Mouse (Mus musculus): Measurements from ENCODE around the gene Ino80d. TPM values are rescaled to one million over a fixed set of nuclear protein-coding genes. Genes with fewer than 3 reads are reported as not detected.

Gene Ino80d
- polyA plus RNA-seq, 1 experiment from 2014 or later: 15.1 TPM

GRCm38 (mm10) chr1:63129857-63130690 is 15.6 kb upstream of the Ino80d start:
- Histone ChIP-seq H3K4me3 (ENCODE audit: low read depth, low read length) (peak overlapping the region; percentile 22), H3K27me3 (ENCODE audit: insufficient read depth, low read length) (no peaks in the 10 kb centered on the region), H3K9ac (peak overlapping the region; percentile 32; the same call in 1 of the 2 replicates), H3K4me1 (ENCODE audit: insufficient read depth) (no peaks in the 10 kb centered on the region), H3K4me2 (peak overlapping the region; percentile 58), H3K36me3 (ENCODE audit: insufficient read depth) (peaks cover 8% of the 10 kb centered on the region; the same call in 1 of the 2 replicates), H3K27ac (ENCODE audit: low read depth) (no peak overlapping the region), H3K9me3 (ENCODE audit: low read depth, low read length) (no peaks in the 10 kb centered on the region)
- 14% methylated on average over 18 of the region's 18 CpGs for WGBS
- no peak for TF ChIP-seq CTCF (IDR thresholded peaks at IDR 0.05; ENCODE audit: low read depth)
- peak; percentile 22 for DNase-seq
- peak; percentile 75 for ATAC-seq (ENCODE audit: insufficient read depth)

DNA sequence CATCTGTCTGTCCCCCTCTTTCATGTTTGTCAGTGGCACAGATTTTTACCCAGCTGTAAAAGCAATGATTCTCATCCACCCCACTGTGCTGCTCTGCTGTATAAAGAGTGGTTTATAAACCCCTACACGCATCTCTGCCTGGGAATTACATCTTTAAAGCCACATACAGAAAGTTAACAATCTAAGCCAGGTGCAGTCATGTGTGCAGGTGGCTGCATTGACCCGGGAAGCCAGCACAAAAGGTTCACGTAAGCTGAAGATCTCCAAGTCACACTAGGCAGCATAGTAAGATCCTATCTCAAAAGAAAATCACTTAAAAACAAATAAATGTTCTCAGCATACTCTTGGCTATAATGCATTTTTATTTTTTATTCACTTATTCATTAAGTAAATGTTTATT is 14.8 kb upstream of the Ino80d start:
- Histone ChIP-seq H3K36me3 (ENCODE audit: insufficient read depth) (peaks cover 12% of the 10 kb centered on the region; the same call in 1 of the 2 replicates), H3K27ac (ENCODE audit: low read depth) (no peak overlapping the region), H3K9me3 (ENCODE audit: low read depth, low read length) (no peaks in the 10 kb centered on the region), H3K9ac (no peak overlapping the region), H3K4me1 (ENCODE audit: insufficient read depth) (no peaks in the 10 kb centered on the region), H3K4me3 (ENCODE audit: low read depth, low read length) (peak overlapping the region; percentile 22; the same call in 1 of the 2 replicates), H3K27me3 (ENCODE audit: insufficient read depth, low read length) (no peaks in the 10 kb centered on the region), H3K4me2 (peak overlapping the region; percentile 58)
- TF ChIP-seq CTCF (IDR thresholded peaks at IDR 0.05; ENCODE audit: low read depth): no peak
- WGBS: 44% methylated on average over 3 of the region's 3 CpGs
- DNase-seq (no peak), ATAC-seq (ENCODE audit: insufficient read depth) (no peak)

DNA sequence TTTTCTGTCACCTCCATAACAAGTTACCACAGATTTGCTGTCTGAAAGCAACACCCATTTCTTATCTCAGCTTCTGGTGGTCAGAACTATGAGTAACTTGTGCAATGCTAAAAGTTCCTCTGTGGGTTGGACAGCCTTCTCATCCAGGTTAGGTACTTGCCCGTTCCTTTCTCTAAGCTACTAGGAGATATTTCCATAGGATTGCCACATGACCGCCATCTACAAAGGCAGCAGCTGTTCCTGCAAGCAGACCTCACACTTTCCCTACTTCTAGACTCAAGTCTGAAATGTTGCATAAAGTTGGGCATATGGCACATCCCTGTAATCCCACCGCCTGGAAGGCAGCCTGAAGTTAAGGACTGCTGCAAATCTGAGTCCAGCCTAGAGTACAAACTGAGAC is 11.7 kb upstream of the Ino80d start:
- no peak for TF ChIP-seq CTCF (IDR thresholded peaks at IDR 0.05; ENCODE audit: low read depth)
- Histone ChIP-seq H3K9me3 (ENCODE audit: low read depth, low read length) (no peaks in the 10 kb centered on the region), H3K4me3 (ENCODE audit: low read depth, low read length) (no peak overlapping the region), H3K27ac (ENCODE audit: low read depth) (no peak overlapping the region), H3K4me1 (ENCODE audit: insufficient read depth) (no peaks in the 10 kb centered on the region), H3K9ac (no peak overlapping the region), H3K27me3 (ENCODE audit: insufficient read depth, low read length) (no peaks in the 10 kb centered on the region), H3K4me2 (no peak overlapping the region), H3K36me3 (ENCODE audit: insufficient read depth) (peaks cover 39% of the 10 kb centered on the region)
- 88% methylated on average over 3 of the region's 3 CpGs for WGBS
- DNase-seq (no peak), ATAC-seq (ENCODE audit: insufficient read depth) (no peak)

- ATAC-seq (ENCODE audit: insufficient read depth): no peak
- WGBS: 60% methylated on average over 6 of the region's 6 CpGs
- no peak overlapping the region for H3K27ac ChIP-seq (ENCODE audit: low read depth)
- 0 out of 2 replicates have a peak, but pooled peaks cover 4% of the 10 kb centered on the region for H3K9me3 ChIP-seq (ENCODE audit: low read depth, low read length)
- no peak for DNase-seq
- no peaks in the 10 kb centered on the region for H3K4me1 ChIP-seq (ENCODE audit: insufficient read depth)
- H3K9ac ChIP-seq: no peak overlapping the region
- no peak overlapping the region for H3K4me2 ChIP-seq
- peaks cover 58% of the 10 kb centered on the region for H3K36me3 ChIP-seq (ENCODE audit: insufficient read depth)
- no peaks in the 10 kb centered on the region for H3K27me3 ChIP-seq (ENCODE audit: insufficient read depth, low read length)
- H3K4me3 ChIP-seq (ENCODE audit: low read depth, low read length): no peak overlapping the region
- no peak for TF ChIP-seq CTCF (IDR thresholded peaks at IDR 0.05; ENCODE audit: low read depth)
Observed at GRCm38 (mm10) chr1:63123823-63124450, 9.5 kb upstream of the Ino80d start.

DNA sequence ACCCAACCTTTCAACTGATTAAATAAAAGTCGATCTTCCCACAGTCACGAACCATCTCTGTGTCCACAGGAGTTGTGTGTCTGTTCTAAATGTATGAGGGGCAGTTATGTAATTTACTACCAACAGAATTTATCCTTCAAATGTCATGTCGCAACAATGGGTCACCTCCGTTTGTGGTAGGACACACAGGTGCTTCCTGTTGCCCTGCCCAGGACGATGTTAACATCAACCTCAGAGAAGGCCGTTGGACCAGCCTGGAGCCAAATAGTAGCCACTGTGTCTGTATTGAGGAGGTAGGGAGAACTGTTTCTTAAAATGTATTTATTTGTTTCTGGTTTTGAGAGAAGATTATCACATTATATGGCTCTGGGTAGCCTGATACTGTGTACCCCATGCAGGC is 7.5 kb upstream of the Ino80d start:
- no peaks in the 10 kb centered on the region for H3K27me3 ChIP-seq (ENCODE audit: insufficient read depth, low read length)
- DNase-seq (no peak), ATAC-seq (ENCODE audit: insufficient read depth) (no peak)
- no peak overlapping the region for H3K9ac ChIP-seq
- 0 out of 2 replicates have a peak, but pooled peaks cover 4% of the 10 kb centered on the region for H3K9me3 ChIP-seq (ENCODE audit: low read depth, low read length)
- no peak overlapping the region for H3K27ac ChIP-seq (ENCODE audit: low read depth)
- peaks cover 67% of the 10 kb centered on the region for H3K36me3 ChIP-seq (ENCODE audit: insufficient read depth)
- TF ChIP-seq CTCF (IDR thresholded peaks at IDR 0.05; ENCODE audit: low read depth): no peak
- no peaks in the 10 kb centered on the region for H3K4me1 ChIP-seq (ENCODE audit: insufficient read depth)
- H3K4me2 ChIP-seq: no peak overlapping the region
- H3K4me3 ChIP-seq (ENCODE audit: low read depth, low read length): no peak overlapping the region
- WGBS: 81% methylated on average over 6 of the region's 6 CpGs

DNA sequence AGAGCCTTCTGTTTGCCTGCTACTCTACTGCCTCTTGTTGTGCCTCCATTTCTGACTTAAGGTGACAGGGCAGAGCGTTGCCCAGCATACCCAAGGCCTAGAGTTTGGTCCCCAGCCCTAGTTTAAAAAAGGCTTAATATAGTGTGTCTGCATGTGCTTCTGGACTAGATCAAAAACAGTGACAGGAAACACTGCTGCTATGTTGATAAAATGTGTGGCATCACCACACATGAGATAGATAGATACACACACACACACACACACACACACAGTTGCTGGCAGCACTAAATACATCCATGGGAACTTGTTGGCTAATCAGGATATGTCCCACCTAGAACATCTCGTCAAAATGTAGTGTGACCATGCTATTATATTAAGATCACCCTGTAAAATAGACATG is 5.9 kb upstream of the Ino80d start:
- DNase-seq (no peak), ATAC-seq (ENCODE audit: insufficient read depth) (no peak)
- 93% methylated on average over 2 of the region's 2 CpGs for WGBS
- H3K9ac ChIP-seq: no peak overlapping the region
- H3K36me3 ChIP-seq (ENCODE audit: insufficient read depth): peaks cover 63% of the 10 kb centered on the region
- H3K27me3 ChIP-seq (ENCODE audit: insufficient read depth, low read length): no peaks in the 10 kb centered on the region
- no peak overlapping the region for H3K4me3 ChIP-seq (ENCODE audit: low read depth, low read length)
- H3K4me2 ChIP-seq: no peak overlapping the region
- H3K9me3 ChIP-seq (ENCODE audit: low read depth, low read length): 0 out of 2 replicates have a peak, but pooled peaks cover 4% of the 10 kb centered on the region
- no peak overlapping the region for H3K27ac ChIP-seq (ENCODE audit: low read depth)
- no peaks in the 10 kb centered on the region for H3K4me1 ChIP-seq (ENCODE audit: insufficient read depth)
- no peak for TF ChIP-seq CTCF (IDR thresholded peaks at IDR 0.05; ENCODE audit: low read depth)

DNA sequence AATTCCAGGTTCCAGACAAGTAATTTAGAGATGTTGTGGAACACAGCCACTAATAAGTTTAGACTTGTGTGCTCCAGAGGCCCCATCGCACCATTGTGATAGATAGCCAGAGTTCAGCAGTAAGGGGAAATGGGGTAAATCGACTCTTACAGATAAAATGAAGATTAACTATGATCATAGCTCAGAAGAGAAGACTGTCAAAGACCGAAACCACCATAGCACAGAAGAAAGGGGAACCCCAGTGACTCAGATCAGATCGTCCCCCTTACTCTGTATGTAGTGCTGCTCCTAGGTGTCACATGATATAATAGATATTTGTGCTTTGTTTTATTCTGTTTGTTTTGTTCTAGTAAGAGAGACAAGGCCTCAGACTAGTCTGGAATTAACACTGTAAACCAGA is 5.2 kb upstream of the Ino80d start:
- ATAC-seq (ENCODE audit: insufficient read depth) (no peak), DNase-seq (no peak)
- H3K9ac ChIP-seq: no peak overlapping the region
- H3K4me3 ChIP-seq (ENCODE audit: low read depth, low read length): no peak overlapping the region
- peaks cover 59% of the 10 kb centered on the region for H3K36me3 ChIP-seq (ENCODE audit: insufficient read depth)
- no peak for TF ChIP-seq CTCF (IDR thresholded peaks at IDR 0.05; ENCODE audit: low read depth)
- H3K27ac ChIP-seq (ENCODE audit: low read depth): no peak overlapping the region
- H3K9me3 ChIP-seq (ENCODE audit: low read depth, low read length): 0 out of 2 replicates have a peak, but pooled peaks cover 4% of the 10 kb centered on the region
- no peaks in the 10 kb centered on the region for H3K4me1 ChIP-seq (ENCODE audit: insufficient read depth)
- WGBS: 88% methylated on average over 4 of the region's 4 CpGs
- H3K4me2 ChIP-seq: no peak overlapping the region
- H3K27me3 ChIP-seq (ENCODE audit: insufficient read depth, low read length): no peaks in the 10 kb centered on the region

Data from lung, embryonic 14.5 days (tissue).